Mouse (Mus musculus) megakaryocyte, embryonic 14.5 days (primary cell): ENCODE results near the gene Ralb.

Source experiments
- FLI1 ChIP-seq: IDR thresholded peaks from 2 replicates; pipeline ENCODE4 v1.6.1; 2012; ENCODE audit warnings: low read length, inconsistent platforms, mixed read lengths
- GATA1 ChIP-seq: IDR thresholded peaks from 3 replicates; pipeline ENCODE4 v1.6.1; 2012; ENCODE audit warnings: mixed read lengths, low read length, inconsistent platforms, borderline replicate concordance

DNA sequence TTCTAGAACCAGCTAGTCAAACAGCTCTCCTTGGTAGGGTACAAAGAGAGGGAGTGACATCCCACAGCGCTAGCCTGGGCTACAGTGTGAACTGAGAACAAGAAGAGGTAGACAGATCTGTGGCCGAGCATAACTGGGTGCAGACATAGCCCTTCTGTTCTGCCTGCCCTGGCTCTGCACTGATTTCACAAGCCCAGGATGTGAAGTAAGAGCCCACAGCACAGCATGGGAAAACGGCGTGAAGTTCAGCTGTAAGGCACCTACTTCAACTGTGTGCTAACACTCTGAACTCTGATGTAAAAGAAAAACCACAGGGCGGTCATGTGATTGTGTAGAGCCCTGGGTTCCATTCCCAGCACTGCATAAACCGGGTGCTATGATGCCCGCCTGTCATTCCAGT lies 29.9 kb downstream of the Ralb start:
- TF ChIP-seq GATA1 (no peak), FLI1 (no peak)
